Mouse (Mus musculus) lung, adult 2 months (tissue): ENCODE data around the gene Dnah5. TPM values are rescaled to one million over a fixed set of nuclear protein-coding genes. Genes with fewer than 3 reads are reported as not detected.

Experiments used
- DNase-seq: peaks from one replicate; pipeline ENCODE4 v3.0.0; 2022
- H3K4me1 ChIP-seq: fragments of 200-500 bp; 2 replicates; pipeline ENCODE4 v1.6.1; 2011; ENCODE audit warnings: low read length; ENCODE audit not compliant: control insufficient read depth, insufficient read depth
- H3K4me3 ChIP-seq: fragments of 200-500 bp; replicated peaks from 2 replicates; pipeline ENCODE3; 2011; ENCODE audit warnings: low read depth, mild to moderate bottlenecking, control low read depth, low read length; ENCODE audit errors: extremely low read depth
- CTCF ChIP-seq: fragments of 200-500 bp; IDR thresholded peaks from 2 replicates; pipeline ENCODE4 v1.5.1; 2011; ENCODE audit warnings: mild to moderate bottlenecking, low read length, control low read depth; ENCODE audit not compliant: insufficient read depth
- POLR2A ChIP-seq: fragments of 200-500 bp; IDR thresholded peaks from 2 replicates; pipeline ENCODE4 v1.6.1; 2011; ENCODE audit warnings: low read depth, mild to moderate bottlenecking, control low read depth, low read length, borderline replicate concordance; ENCODE audit errors: extremely low read depth
- WGBS: fragments of 180-500 bp; shearing (Covaris S2); methylation state at CpG from one replicate; pipeline ENCODE4 v1.1.7; 2018; 5-methylcytosine and 5-hydroxymethylcytosine counted together
- polyA plus RNA-seq: library from polyadenylated mRNA; depleted of rRNA; stranded (reverse); fragments of >200 nt; gene quantifications from 2 replicates; pipeline ENCODE4 v1.2.3, GENCODE M21; 2012

Gene Dnah5
- polyA plus RNA-seq, 1 experiment = 2.4 TPM

GRCm38 (mm10) chr15:28260250-28260649, 56.7 kb downstream of the Dnah5 start:
- 68% methylated on average over 1 of the region's 1 CpGs for WGBS
- no peak overlapping the region for H3K4me3 ChIP-seq
- DNase-seq = no peak
- H3K4me1 ChIP-seq = no peaks in the 10 kb centered on the region
- no peak for TF ChIP-seq POLR2A
- no peak for TF ChIP-seq CTCF

GRCm38 (mm10) chr15:28299438-28299837, 95.9 kb downstream of the Dnah5 start:
- Histone ChIP-seq H3K4me3 (no peak overlapping the region), H3K4me1 (no peaks in the 10 kb centered on the region)
- TF ChIP-seq CTCF = no peak
- no peak for TF ChIP-seq POLR2A
- WGBS = 77% methylated on average over 4 of the region's 4 CpGs
- DNase-seq = no peak

- TF ChIP-seq POLR2A = no peak
- no peak for TF ChIP-seq CTCF
- no peak overlapping the region for H3K4me3 ChIP-seq
- no peak for DNase-seq
- 38% methylated on average over 8 of the region's 8 CpGs for WGBS
- H3K4me1 ChIP-seq = no peaks in the 10 kb centered on the region
These were observed 103.6 kb downstream of the Dnah5 start for GRCm38 (mm10) chr15:28307131-28307530.

- Histone ChIP-seq H3K4me3 (no peak overlapping the region), H3K4me1 (no peaks in the 10 kb centered on the region)
- WGBS = 83% methylated on average over 2 of the region's 2 CpGs
- no peak for DNase-seq
- TF ChIP-seq CTCF (no peak), POLR2A (no peak)
These were observed 104.3 kb downstream of the Dnah5 start for GRCm38 (mm10) chr15:28307884-28308283.

GRCm38 (mm10) chr15:28310516-28310915, 107.0 kb downstream of the Dnah5 start:
- Histone ChIP-seq H3K4me3 (no peak overlapping the region), H3K4me1 (no peaks in the 10 kb centered on the region)
- WGBS = 67% methylated on average over 4 of the region's 4 CpGs
- no peak for DNase-seq
- TF ChIP-seq POLR2A = no peak
- no peak for TF ChIP-seq CTCF

GRCm38 (mm10) chr15:28313451-28313850, 109.9 kb downstream of the Dnah5 start:
- DNase-seq = no peak
- H3K4me1 ChIP-seq = no peaks in the 10 kb centered on the region
- H3K4me3 ChIP-seq = no peak overlapping the region
- WGBS = 71% methylated on average over 14 of the region's 14 CpGs
- TF ChIP-seq POLR2A (no peak), CTCF (no peak)

- TF ChIP-seq POLR2A (no peak), CTCF (no peak)
- no peak for DNase-seq
- 27% methylated on average over 6 of the region's 6 CpGs for WGBS
- Histone ChIP-seq H3K4me1 (no peaks in the 10 kb centered on the region), H3K4me3 (no peak overlapping the region)
These were observed 112.4 kb downstream of the Dnah5 start for GRCm38 (mm10) chr15:28315812-28316528.

- 84% methylated on average over 7 of the region's 7 CpGs for WGBS
- no peak for TF ChIP-seq CTCF
- TF ChIP-seq POLR2A = no peak
These were observed 119.0 kb downstream of the Dnah5 start for GRCm38 (mm10) chr15:28322533-28322932.

GRCm38 (mm10) chr15:28326985-28327384, 123.4 kb downstream of the Dnah5 start:
- DNase-seq = no peak
- Histone ChIP-seq H3K4me3 (no peak overlapping the region), H3K4me1 (no peaks in the 10 kb centered on the region)
- 59% methylated on average over 7 of the region's 7 CpGs for WGBS
- TF ChIP-seq POLR2A (no peak), CTCF (no peak)

More at GRCm38 (mm10) chr15:28322533-28322932, 119.0 kb downstream of the Dnah5 start:
- no peak for DNase-seq
- no peak overlapping the region for H3K4me3 ChIP-seq
- H3K4me1 ChIP-seq = no peaks in the 10 kb centered on the region

- Histone ChIP-seq H3K4me3 (no peak overlapping the region), H3K4me1 (no peaks in the 10 kb centered on the region)
- DNase-seq = no peak
- TF ChIP-seq CTCF = no peak
- no peak for TF ChIP-seq POLR2A
- 79% methylated on average over 9 of the region's 9 CpGs for WGBS
These were observed 123.9 kb downstream of the Dnah5 start for GRCm38 (mm10) chr15:28327441-28327840.
